Mouse (Mus musculus): ENCODE data around the gene Mrpl58.
"Not testable (repeated sequence)": the region's sequence is repeated elsewhere in the genome, so short reads cannot be mapped to it uniquely, and the experiment has no call there.

Mrpl58 gene

GRCm38 (mm10) chr11:115383701-115384474, 19.7 kb upstream of the Mrpl58 start:
- DNase-seq, result no peak

GRCm38 (mm10) chr11:115384587-115384986, 19.0 kb upstream of the Mrpl58 start:
- no peak for DNase-seq

GRCm38 (mm10) chr11:115386859-115387258, 16.7 kb upstream of the Mrpl58 start:
- not testable (repeated sequence) for DNase-seq

- DNase-seq, result no peak
Measured at GRCm38 (mm10) chr11:115391358-115391757, 12.2 kb upstream of the Mrpl58 start.

- peak; percentile 84 to 87 for DNase-seq
Measured at GRCm38 (mm10) chr11:115393721-115394325, 9.7 kb upstream of the Mrpl58 start.

GRCm38 (mm10) chr11:115398085-115398484, 5.5 kb upstream of the Mrpl58 start:
- no peak for DNase-seq

GRCm38 (mm10) chr11:115400126-115400525, 3.4 kb upstream of the Mrpl58 start:
- no peak for DNase-seq

- DNase-seq, result peak; percentile 80 to 84
Measured at GRCm38 (mm10) chr11:115400630-115401391, 2.7 kb upstream of the Mrpl58 start.

GRCm38 (mm10) chr11:115405723-115406122, 2.2 kb downstream of the Mrpl58 start:
- no peak for DNase-seq

GRCm38 (mm10) chr11:115406858-115407401, 3.4 kb downstream of the Mrpl58 start:
- no peak for DNase-seq

GRCm38 (mm10) chr11:115408266-115408920, 4.8 kb downstream of the Mrpl58 start:
- DNase-seq, result no peak

GRCm38 (mm10) chr11:115409556-115409955, 6.0 kb downstream of the Mrpl58 start:
- DNase-seq, result no peak

- DNase-seq, result peak; percentile 96 to 97
Measured at GRCm38 (mm10) chr11:115419531-115420237, 16.1 kb downstream of the Mrpl58 start, which contains the start of the genes Atp5h and Kctd2. Gene Atp5h (minus strand): TSS chr11:115419962. Gene Kctd2 (plus strand): TSS chr11:115420128.

GRCm38 (mm10) chr11:115420336-115421190, 17.0 kb downstream of the Mrpl58 start:
- DNase-seq, result peak; percentile 74 to 82

- DNase-seq, result no peak
Measured at GRCm38 (mm10) chr11:115421328-115421727, 17.8 kb downstream of the Mrpl58 start.

- peak; percentile 30 to 41 for DNase-seq
Measured at GRCm38 (mm10) chr11:115421972-115422371, 18.4 kb downstream of the Mrpl58 start.

- no peak for DNase-seq
Measured at GRCm38 (mm10) chr11:115423091-115423490, 19.5 kb downstream of the Mrpl58 start.

GRCm38 (mm10) chr11:115424666-115425065, 21.1 kb downstream of the Mrpl58 start:
- no peak for DNase-seq

- DNase-seq, result no peak
Measured at GRCm38 (mm10) chr11:115425671-115426070, 22.1 kb downstream of the Mrpl58 start.

- peak; percentile 77 to 85 for DNase-seq
Measured at GRCm38 (mm10) chr11:115427482-115428331, 24.2 kb downstream of the Mrpl58 start.

Data from cerebellum, postnatal 25 days (tissue).